Comparison of ENCODE assay signal across 8 mouse cellular contexts in genomic region chr11:117836306-117836705, GRCm38 (mm10). TPM values are rescaled to one million over a fixed set of nuclear protein-coding genes. Genes with fewer than 3 reads are reported as not detected.
DNase-seq lines count a peak whose midpoint lies in the region; ATAC-seq lines count a peak whose summit lies in the region.

No protein-coding gene starts in this region.

- H3K27me3 ChIP-seq in hindbrain, embryonic 16.5 days (replicated peaks; ENCODE audit: control insufficient read depth, insufficient read depth, low read length) = no peaks in the 10 kb centered on the region
- H3K27me3 ChIP-seq in neural tube, embryonic 15.5 days (replicated peaks) = no peaks in the 10 kb centered on the region

- peak overlapping the region; percentile 50 for H3K4me2 ChIP-seq in hindbrain, embryonic 16.5 days (ENCODE audit: low read length)
- H3K4me2 ChIP-seq in neural tube, embryonic 15.5 days = peak overlapping the region; percentile 49

- WGBS in hindbrain, embryonic 16.5 days = 25% methylated on average over 13 of the region's 13 CpGs
- 24% methylated on average over 13 of the region's 13 CpGs for WGBS in neural tube, embryonic 15.5 days

- DNase-seq in layer of hippocampus, adult 18-20 months (ENCODE audit: low spot score in 2 of 2) = peak; percentile 19 to 30
- DNase-seq in layer of hippocampus, postnatal 10 days (ENCODE audit: low spot score in 2 of 2) = no peak
- DNase-seq in c-Kit-positive CD71-positive TER-119-positive erythroid progenitor cells, embryonic 14.5 days (ENCODE audit: low spot score) = peak; percentile 78
- DNase-seq in liver = peak; percentile 80

- H3K36me3 ChIP-seq in hindbrain, embryonic 16.5 days (ENCODE audit: control insufficient read depth, insufficient read depth, low read length) = no peaks in the 10 kb centered on the region
- H3K36me3 ChIP-seq in neural tube, embryonic 15.5 days = no peaks in the 10 kb centered on the region

- H3K4me3 ChIP-seq in hindbrain, embryonic 16.5 days (ENCODE audit: low read length) = no peak overlapping the region
- 0 out of 2 replicates have a peak overlapping the region, but pooled peaks have one; percentile 9 for H3K4me3 ChIP-seq in neural tube, embryonic 15.5 days (replicated peaks)

- peak overlapping the region; percentile 18; the same call in 1 of the 2 replicates for H3K9ac ChIP-seq in hindbrain, embryonic 16.5 days (ENCODE audit: low read depth, low read length)
- 0 out of 2 replicates have a peak overlapping the region, but pooled peaks have one; percentile 3 for H3K9ac ChIP-seq in neural tube, embryonic 15.5 days (replicated peaks)

- no peak overlapping the region for H3K27ac ChIP-seq in hindbrain, embryonic 16.5 days (ENCODE audit: low read depth, low read length)
- H3K27ac ChIP-seq in neural tube, embryonic 15.5 days (replicated peaks) = no peak overlapping the region

- ATAC-seq in hindbrain, embryonic 16.5 days = 0 out of 2 replicates have a peak, but pooled peaks have one; percentile 31
- ATAC-seq in neural tube, embryonic 15.5 days (ENCODE audit: low FRiP score) = no peak
- ATAC-seq in megakaryocyte progenitor cell, adult 5-6 weeks (replicated peaks; ENCODE audit: poor library complexity) = no peak
- ATAC-seq in monocyte, adult 5-6 weeks (replicated peaks; ENCODE audit: insufficient number of reproducible peaks, low FRiP score, low TSS enrichment, poor library complexity, severe bottlenecking) = no peak

- no peaks in the 10 kb centered on the region for H3K9me3 ChIP-seq in hindbrain, embryonic 16.5 days (ENCODE audit: control insufficient read depth, low read length)
- no peaks in the 10 kb centered on the region for H3K9me3 ChIP-seq in neural tube, embryonic 15.5 days (replicated peaks)

- peaks cover 4% of the 10 kb centered on the region; the same call in 1 of the 2 replicates for H3K4me1 ChIP-seq in hindbrain, embryonic 16.5 days (ENCODE audit: control insufficient read depth, insufficient read depth, low read depth, low read length)
- H3K4me1 ChIP-seq in neural tube, embryonic 15.5 days = peaks cover 14% of the 10 kb centered on the region

RNA-seq across cellular contexts. Expression of gene Tk1, which starts 10.4 kb away (rescaled TPM):
- under 1 TPM; 0.43 to 0.50 TPM for total RNA-seq in layer of hippocampus, adult 18-20 months (2021)
- 1 to 10 TPM; 5.4 TPM for total RNA-seq in layer of hippocampus, postnatal 10 days (2021)
- 19.6 and 21.2 TPM in 2 replicates for polyA plus RNA-seq in hindbrain, embryonic 16.5 days (2015; fragmentation: Nextera tagmentation; extraction: Ambion mirVana)
- polyA plus RNA-seq in neural tube, embryonic 15.5 days (2015; fragmentation: Nextera tagmentation; extraction: Ambion mirVana) = 15.6 and 42.9 TPM in 2 replicates
- total RNA-seq in megakaryocyte progenitor cell, adult 5-6 weeks (2015) = 186 and 198 TPM in 2 replicates
- 94.8 and 108 TPM in 2 replicates for total RNA-seq in megakaryocyte progenitor cell, adult 5-6 weeks (2017)
- 2.4 to 5.5 TPM (median 3.0 TPM) in 3 replicates for total RNA-seq in monocyte, adult 5-6 weeks (2017)

RNA-seq across cellular contexts. Expression of gene Afmid, which starts 10.6 kb away (rescaled TPM):
- 1 to 10 TPM; 3.3 to 7.3 TPM for total RNA-seq in layer of hippocampus, adult 18-20 months (2021)
- total RNA-seq in layer of hippocampus, postnatal 10 days (2021) = 1 to 10 TPM; 5.6 to 7.3 TPM
- 7.0 and 8.5 TPM in 2 replicates for polyA plus RNA-seq in hindbrain, embryonic 16.5 days (2015; fragmentation: Nextera tagmentation; extraction: Ambion mirVana)
- 6.0 and 8.0 TPM in 2 replicates for polyA plus RNA-seq in neural tube, embryonic 15.5 days (2015; fragmentation: Nextera tagmentation; extraction: Ambion mirVana)
- total RNA-seq in megakaryocyte progenitor cell, adult 5-6 weeks (2015) = 0.85 and 1.5 TPM in 2 replicates
- total RNA-seq in megakaryocyte progenitor cell, adult 5-6 weeks (2017) = 2.6 and 3.0 TPM in 2 replicates
- 6.3 to 21.1 TPM (median 12.4 TPM) in 3 replicates for total RNA-seq in monocyte, adult 5-6 weeks (2017)

RNA-seq across cellular contexts. Expression of gene Birc5, which starts 12.7 kb away (rescaled TPM):
- 1 to 10 TPM in 1 of 2 experiments, under 1 TPM in 1; 0.82 to 1.1 TPM for total RNA-seq in layer of hippocampus, adult 18-20 months (2021)
- total RNA-seq in layer of hippocampus, postnatal 10 days (2021) = 1 to 10 TPM; 5.0 to 5.2 TPM
- polyA plus RNA-seq in hindbrain, embryonic 16.5 days (2015; fragmentation: Nextera tagmentation; extraction: Ambion mirVana) = 37.9 and 42.9 TPM in 2 replicates
- 26.7 and 88.4 TPM in 2 replicates for polyA plus RNA-seq in neural tube, embryonic 15.5 days (2015; fragmentation: Nextera tagmentation; extraction: Ambion mirVana)
- 179 and 200 TPM in 2 replicates for total RNA-seq in megakaryocyte progenitor cell, adult 5-6 weeks (2015)
- 183 and 213 TPM in 2 replicates for total RNA-seq in megakaryocyte progenitor cell, adult 5-6 weeks (2017)
- 2.5 to 3.4 TPM (median 2.7 TPM) in 3 replicates for total RNA-seq in monocyte, adult 5-6 weeks (2017)

RNA-seq across cellular contexts. Expression of gene Tmem235, which starts 24.2 kb away (rescaled TPM):
- total RNA-seq in layer of hippocampus, adult 18-20 months (2021) = not detected
- under 1 TPM in 1 of 2 experiments, not detected in 1; 0.25 TPM for total RNA-seq in layer of hippocampus, postnatal 10 days (2021)
- polyA plus RNA-seq in hindbrain, embryonic 16.5 days (2015; fragmentation: Nextera tagmentation; extraction: Ambion mirVana) = 0.08 TPM in 1 of 2 replicates, not detected in the other
- not detected in 2 replicates for polyA plus RNA-seq in neural tube, embryonic 15.5 days (2015; fragmentation: Nextera tagmentation; extraction: Ambion mirVana)
- not detected in 2 replicates for total RNA-seq in megakaryocyte progenitor cell, adult 5-6 weeks (2015)
- not detected in 2 replicates for total RNA-seq in megakaryocyte progenitor cell, adult 5-6 weeks (2017)
- not detected in 3 replicates for total RNA-seq in monocyte, adult 5-6 weeks (2017)

RNA-seq across cellular contexts. Expression of gene Gm20708, which starts 26.8 kb away (rescaled TPM):
- total RNA-seq in layer of hippocampus, adult 18-20 months (2021) = 1 to 10 TPM; 1.5 to 2.2 TPM
- total RNA-seq in layer of hippocampus, postnatal 10 days (2021) = 1 to 10 TPM; 3.4 to 3.5 TPM
- polyA plus RNA-seq in hindbrain, embryonic 16.5 days (2015; fragmentation: Nextera tagmentation; extraction: Ambion mirVana) = 1.1 and 1.8 TPM in 2 replicates
- 0.95 and 1.7 TPM in 2 replicates for polyA plus RNA-seq in neural tube, embryonic 15.5 days (2015; fragmentation: Nextera tagmentation; extraction: Ambion mirVana)
- total RNA-seq in megakaryocyte progenitor cell, adult 5-6 weeks (2015) = 2.2 and 2.5 TPM in 2 replicates
- total RNA-seq in megakaryocyte progenitor cell, adult 5-6 weeks (2017) = 0.92 TPM in 1 of 2 replicates, not detected in the other
- 3.7 to 10.5 TPM (median 5.6 TPM) in 3 replicates for total RNA-seq in monocyte, adult 5-6 weeks (2017)

Comparison
In these comparisons a context has a peak if more than half of its experiments do, and no peak if none do; other contexts are left out.
1. DNase-seq: peak in layer of hippocampus, adult 18-20 months (2 of 2), c-Kit-positive CD71-positive TER-119-positive erythroid progenitor cells, embryonic 14.5 days (single experiment) and liver (single experiment); none in layer of hippocampus, postnatal 10 days (0 of 2).
2. RNA of gene Tk1, which starts 10.4 kb away (total RNA-seq): 94.8 to 198 TPM in megakaryocyte progenitor cell, adult 5-6 weeks; 5.4 TPM in layer of hippocampus, postnatal 10 days, 2.4 to 5.5 TPM in monocyte, adult 5-6 weeks and 0.43 to 0.50 TPM in layer of hippocampus, adult 18-20 months; every median in the first group is over 10 times any median in the second.
3. RNA of gene Birc5, which starts 12.7 kb away (total RNA-seq): 179 to 213 TPM in megakaryocyte progenitor cell, adult 5-6 weeks; 5.0 to 5.2 TPM in layer of hippocampus, postnatal 10 days, 2.5 to 3.4 TPM in monocyte, adult 5-6 weeks and 0.82 to 1.1 TPM in layer of hippocampus, adult 18-20 months; every median in the first group is over 10 times any median in the second.